ENCODE assay signal across 18 mouse cellular contexts in the genomic region with DNA sequence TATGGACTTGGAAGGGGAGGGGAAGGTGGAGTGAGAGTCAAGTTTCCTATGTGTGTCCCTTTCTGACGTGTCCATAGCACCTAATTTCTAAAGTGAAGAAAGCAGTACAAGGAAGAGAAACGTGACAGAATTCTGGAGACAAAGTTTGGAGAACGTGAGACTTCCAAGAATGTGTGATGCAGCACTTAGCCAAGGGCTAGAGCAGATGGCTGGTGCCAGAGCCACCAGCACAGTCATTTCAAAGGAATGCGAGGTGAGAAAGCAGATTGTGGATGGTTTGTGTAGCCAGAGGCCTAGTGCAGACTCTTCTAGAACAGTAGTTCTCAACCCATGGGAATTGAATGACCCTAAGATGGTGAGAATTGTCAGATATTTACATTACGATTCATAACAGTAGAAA.
"Had no signal": no experiment of that assay in that cellular context is flagged by ENCODE, and none has a peak within 500 bp of the region (broad histone marks: within the 10 kb centered on the region; RNA-seq: fewer than 3 reads in every experiment).

No protein-coding gene starts in this region.

- DNase-seq: kidney, adult 2 months; kidney, postnatal 25 days; left cerebral cortex, postnatal 4 days; liver, postnatal 0 days; lung, embryonic 14.5 days; lung, postnatal 10 days; lung, postnatal 36 days; midbrain, embryonic 14.5 days; right cerebral cortex, postnatal 14 days; thymus, adult 2 months; thymus, postnatal 14 days; thymus, postnatal 4 days had no signal

- H3K4me2 ChIP-seq: limb, embryonic 12.5 days; limb, embryonic 15.5 days; liver, embryonic 11.5 days; lung, embryonic 14.5 days; midbrain, embryonic 11.5 days had no signal

- H3K9me3 ChIP-seq: limb, embryonic 12.5 days; limb, embryonic 15.5 days had no signal

- ATAC-seq: liver, postnatal 0 days had no signal

- H3K27me3 ChIP-seq: limb, embryonic 12.5 days; limb, embryonic 15.5 days had no signal

- H3K27ac ChIP-seq: kidney, postnatal 0 days; limb, embryonic 12.5 days; limb, embryonic 15.5 days; liver, embryonic 14.5 days had no signal

- H3K9ac ChIP-seq: limb, embryonic 12.5 days; limb, embryonic 15.5 days; liver, embryonic 14.5 days; liver, postnatal 0 days; lung, embryonic 14.5 days had no signal

- H3K4me1 ChIP-seq: limb, embryonic 12.5 days; limb, embryonic 15.5 days had no signal

- H3K4me3 ChIP-seq: limb, embryonic 12.5 days; limb, embryonic 15.5 days had no signal

- H3K36me3 ChIP-seq: limb, embryonic 12.5 days; limb, embryonic 15.5 days had no signal
